Mouse (Mus musculus) CH12.LX (cell line): Measurements from ENCODE around the gene Ern1. TPM values are rescaled to one million over a fixed set of nuclear protein-coding genes. Genes with fewer than 3 reads are reported as not detected.

Experiments used
- DNase-seq: peaks from one replicate; pipeline ENCODE4 v3.0.0-alpha.2; 2013; ENCODE audit errors: extremely low read depth
- H3K27ac ChIP-seq: 2 replicates; pipeline ENCODE4 v1.5.1; 2012; ENCODE audit warnings: low read depth, mild to moderate bottlenecking, control low read depth, moderate library complexity; ENCODE audit not compliant: insufficient read depth
- H3K27me3 ChIP-seq: replicated peaks from 2 replicates; pipeline ENCODE3; 2012; ENCODE audit warnings: inconsistent platforms
- H3K36me3 ChIP-seq, 2 experiments: replicated peaks in 1 of 2; 2 replicates each; pipeline versions ENCODE3 to v1.6.1; 2012; ENCODE audit warnings: inconsistent platforms in 1 of 2, low read length in 1 of 2, mild to moderate bottlenecking in 1 of 2, mixed read lengths in 1 of 2, moderate library complexity in 1 of 2; ENCODE audit not compliant: control insufficient read depth in 1 of 2, insufficient read depth in 1 of 2
- H3K4me1 ChIP-seq, 2 experiments: 2 replicates each; pipeline ENCODE4 v1.6.1; 2012; ENCODE audit warnings: inconsistent platforms in 1 of 2, moderate library complexity in 1 of 2; ENCODE audit not compliant: insufficient read depth in 2 of 2, control insufficient read depth in 1 of 2
- H3K4me2 ChIP-seq: 2 replicates; pipeline ENCODE4 v1.6.1; 2012; ENCODE audit warnings: low read depth, mild to moderate bottlenecking, control low read depth; ENCODE audit not compliant: poor library complexity, insufficient read depth, severe bottlenecking
- H3K4me3 ChIP-seq, 3 experiments: fragments of 150-350 bp in 1 of 3; sonication (generic) in 1 of 3; replicated peaks in 1 of 3; 2 replicates each; pipeline versions ENCODE3 to v1.5.1; 2011 to 2012; ENCODE audit warnings: low read depth in 2 of 3, low read length in 2 of 3, mild to moderate bottlenecking in 2 of 3, moderate library complexity in 2 of 3, control low read depth in 1 of 3, improper control_type of control experiment in 1 of 3, inconsistent platforms in 1 of 3, mixed read lengths in 1 of 3; ENCODE audit not compliant: poor library complexity in 1 of 3
- H3K79me2 ChIP-seq: replicated peaks from 2 replicates; pipeline ENCODE4 v1.6.1; 2012; ENCODE audit warnings: mild to moderate bottlenecking, moderate library complexity; ENCODE audit not compliant: control insufficient read depth, poor library complexity, insufficient read depth, severe bottlenecking; ENCODE audit errors: extremely low read depth
- H3K9ac ChIP-seq: 2 replicates; pipeline ENCODE4 v1.6.1; 2012; ENCODE audit warnings: low read depth, mild to moderate bottlenecking, control low read depth, moderate library complexity; ENCODE audit not compliant: insufficient read depth
- H3K9me3 ChIP-seq: replicated peaks from 2 replicates; pipeline ENCODE3; 2012; ENCODE audit warnings: low read length, inconsistent platforms, mixed read lengths
- BHLHE40 ChIP-seq: IDR thresholded peaks from 2 replicates; pipeline ENCODE4 v1.6.1; 2011; ENCODE audit warnings: mild to moderate bottlenecking, low read depth, low read length, improper control_type of control experiment
- CHD1 ChIP-seq: IDR thresholded peaks from 2 replicates; pipeline ENCODE4 v1.6.1; 2012; ENCODE audit warnings: low read depth, low read length, improper control_type of control experiment, inconsistent platforms
- CHD2 ChIP-seq: IDR thresholded peaks from 2 replicates; pipeline ENCODE4 v1.6.1; 2011; ENCODE audit warnings: low read length, improper control_type of control experiment
- CTCF ChIP-seq, 2 experiments: IDR thresholded peaks in 1 of 2; conservative IDR thresholded peaks in 1 of 2; 2 replicates each; pipeline ENCODE4 v1.5.1; 2011 to 2012; ENCODE audit warnings: low read depth in 2 of 2, low read length in 2 of 2, improper control_type of control experiment in 1 of 2, inconsistent platforms in 1 of 2, mild to moderate bottlenecking in 1 of 2, moderate library complexity in 1 of 2
- E2F4 ChIP-seq: IDR thresholded peaks from 2 replicates; pipeline ENCODE4 v1.6.1; 2011; ENCODE audit warnings: low read depth, low read length, improper control_type of control experiment; ENCODE audit not compliant: insufficient replicate concordance
- ELF1 ChIP-seq: IDR thresholded peaks from 2 replicates; pipeline ENCODE4 v1.6.1; 2014; ENCODE audit warnings: low read depth, mild to moderate bottlenecking, inconsistent platforms, low read length, improper control_type of control experiment
- EP300 ChIP-seq: IDR thresholded peaks from 2 replicates; pipeline ENCODE4 v1.6.1; 2011; ENCODE audit warnings: low read length, improper control_type of control experiment
- ETS1 ChIP-seq: conservative IDR thresholded peaks from 2 replicates; pipeline ENCODE4 v1.6.1; 2012; ENCODE audit warnings: low read depth, mild to moderate bottlenecking, inconsistent platforms, low read length, improper control_type of control experiment, moderate library complexity
- GABPA ChIP-seq: IDR thresholded peaks from 2 replicates; pipeline ENCODE4 v1.6.1; 2012; ENCODE audit warnings: low read depth, low read length, improper control_type of control experiment, inconsistent platforms; ENCODE audit not compliant: insufficient replicate concordance
- HCFC1 ChIP-seq: IDR thresholded peaks from 2 replicates; pipeline ENCODE4 v1.6.1; 2012; ENCODE audit warnings: low read depth, mild to moderate bottlenecking, inconsistent platforms, low read length, improper control_type of control experiment
- IRF4 ChIP-seq: IDR thresholded peaks from 2 replicates; pipeline ENCODE4 v1.6.1; 2014; ENCODE audit warnings: low read depth, mild to moderate bottlenecking, inconsistent platforms, low read length, improper control_type of control experiment
- JUN ChIP-seq: IDR thresholded peaks from 2 replicates; pipeline ENCODE4 v1.6.1; 2011; ENCODE audit warnings: low read depth, mild to moderate bottlenecking, low read length, improper control_type of control experiment, moderate library complexity; ENCODE audit not compliant: insufficient read depth
- JUND ChIP-seq: conservative IDR thresholded peaks from 2 replicates; pipeline ENCODE4 v1.6.1; 2011; ENCODE audit warnings: low read depth, low read length, improper control_type of control experiment
- KAT2A ChIP-seq: IDR thresholded peaks from 2 replicates; pipeline ENCODE4 v1.6.1; 2012; ENCODE audit warnings: low read length, improper control_type of control experiment, inconsistent platforms; ENCODE audit not compliant: insufficient replicate concordance
- MAFK ChIP-seq: IDR thresholded peaks from 2 replicates; pipeline ENCODE4 v1.6.1; 2011; ENCODE audit warnings: low read length, improper control_type of control experiment; ENCODE audit not compliant: insufficient replicate concordance
- MAX ChIP-seq: IDR thresholded peaks from 2 replicates; pipeline ENCODE4 v1.6.1; 2011; ENCODE audit warnings: low read length, improper control_type of control experiment
- MAZ ChIP-seq: IDR thresholded peaks from 2 replicates; pipeline ENCODE4 v1.6.1; 2012; ENCODE audit warnings: low read depth, mild to moderate bottlenecking, inconsistent platforms, low read length, improper control_type of control experiment, moderate library complexity
- MEF2A ChIP-seq: IDR thresholded peaks from 2 replicates; pipeline ENCODE4 v1.6.1; 2014; ENCODE audit warnings: low read depth, mild to moderate bottlenecking, inconsistent platforms, low read length, improper control_type of control experiment, borderline replicate concordance
- MXI1 ChIP-seq: IDR thresholded peaks from 2 replicates; pipeline ENCODE4 v1.6.1; 2011; ENCODE audit warnings: mild to moderate bottlenecking, low read depth, low read length, improper control_type of control experiment
- MYC ChIP-seq: IDR thresholded peaks from 2 replicates; pipeline ENCODE4 v1.6.1; 2011; ENCODE audit warnings: low read depth, mild to moderate bottlenecking, improper control_type of control experiment, low read length
- POLR2A ChIP-seq: IDR thresholded peaks from 2 replicates; pipeline ENCODE4 v1.6.1; 2011; ENCODE audit warnings: low read depth, mild to moderate bottlenecking, improper control_type of control experiment, low read length
- POLR2AphosphoS2 ChIP-seq: IDR thresholded peaks from 2 replicates; pipeline ENCODE4 v1.6.1; 2011; ENCODE audit warnings: low read depth, low read length, improper control_type of control experiment
- RAD21 ChIP-seq: IDR thresholded peaks from 2 replicates; pipeline ENCODE4 v1.6.1; 2011; ENCODE audit warnings: low read depth, mild to moderate bottlenecking, low read length, improper control_type of control experiment, moderate library complexity
- RCOR1 ChIP-seq: conservative IDR thresholded peaks from 2 replicates; pipeline ENCODE4 v1.6.1; 2012; ENCODE audit warnings: low read depth, mild to moderate bottlenecking, inconsistent platforms, low read length, improper control_type of control experiment
- SIN3A ChIP-seq: IDR thresholded peaks from 2 replicates; pipeline ENCODE4 v1.6.1; 2012; ENCODE audit warnings: low read length, improper control_type of control experiment, inconsistent platforms
- SMC3 ChIP-seq: IDR thresholded peaks from 2 replicates; pipeline ENCODE4 v1.6.1; 2011; ENCODE audit warnings: low read depth, low read length, improper control_type of control experiment
- TBP ChIP-seq: conservative IDR thresholded peaks from 2 replicates; pipeline ENCODE4 v1.6.1; 2011; ENCODE audit warnings: low read depth, low read length, improper control_type of control experiment
- TCF12 ChIP-seq: IDR thresholded peaks from 2 replicates; pipeline ENCODE4 v1.6.1; 2014; ENCODE audit warnings: low read depth, mild to moderate bottlenecking, inconsistent platforms, low read length, improper control_type of control experiment
- UBTF ChIP-seq: IDR thresholded peaks from 2 replicates; pipeline ENCODE4 v1.6.1; 2012; ENCODE audit warnings: low read depth, mild to moderate bottlenecking, inconsistent platforms, low read length, improper control_type of control experiment, moderate library complexity
- USF1 ChIP-seq: IDR thresholded peaks from 2 replicates; pipeline ENCODE4 v1.6.1; 2014; ENCODE audit warnings: low read depth, mild to moderate bottlenecking, inconsistent platforms, low read length, improper control_type of control experiment
- USF2 ChIP-seq: conservative IDR thresholded peaks from 2 replicates; pipeline ENCODE4 v1.6.1; 2011; ENCODE audit warnings: low read depth, low read length, improper control_type of control experiment
- ZC3H11A ChIP-seq: IDR thresholded peaks from 2 replicates; pipeline ENCODE4 v1.6.1; 2012; ENCODE audit warnings: low read depth, mild to moderate bottlenecking, inconsistent platforms, low read length, improper control_type of control experiment
- ZKSCAN1 ChIP-seq: IDR thresholded peaks from 2 replicates; pipeline ENCODE4 v1.6.1; 2012; ENCODE audit warnings: low read depth, inconsistent platforms, low read length, improper control_type of control experiment, borderline replicate concordance
- ZMIZ1 ChIP-seq: IDR thresholded peaks from 2 replicates; pipeline ENCODE4 v1.6.1; 2012; ENCODE audit warnings: low read depth, mild to moderate bottlenecking, inconsistent platforms, low read length, improper control_type of control experiment
- dilution Hi-C: fragments of 300-500 bp; cut with MboI; formaldehyde crosslinking; loops from 2 replicates; pipeline ENCODE4 v1.14.3; 2020; ENCODE audit warnings: low sequenced_read_pairs; ENCODE audit not compliant: extremely low pct_unique_long_range_greater_than_20kb, extremely low pct_ligation_motif_present
- in situ Hi-C: fragments of 300-500 bp; cut with MboI; formaldehyde crosslinking; loops from 3 replicates; pipeline ENCODE4 v1.14.3; 2019; ENCODE audit warnings: low sequenced_read_pairs, low pct_ligation_motif_present, low pct_unique_long_range_greater_than_20kb, mixed read lengths
- polyA plus RNA-seq: library from polyadenylated mRNA; unstranded; fragments of >175 nt; gene quantifications from 2 replicates; pipeline ENCODE4 v1.2.1, GENCODE M21; 2012; ENCODE audit warnings: low read depth; ENCODE audit not compliant: insufficient read length
- total RNA-seq, 2 experiments: library from RNA; depleted of rRNA; stranded (reverse); fragments of 300-350 nt in 1 of 2; fragments of >200 nt in 1 of 2; gene quantifications; 2 replicates each; pipeline ENCODE4 v1.2.3; 2012 to 2014

Gene Ern1
- total and polyA plus RNA-seq, 3 experiments: 3.0 to 21.7 (median 7.7) TPM

DNA sequence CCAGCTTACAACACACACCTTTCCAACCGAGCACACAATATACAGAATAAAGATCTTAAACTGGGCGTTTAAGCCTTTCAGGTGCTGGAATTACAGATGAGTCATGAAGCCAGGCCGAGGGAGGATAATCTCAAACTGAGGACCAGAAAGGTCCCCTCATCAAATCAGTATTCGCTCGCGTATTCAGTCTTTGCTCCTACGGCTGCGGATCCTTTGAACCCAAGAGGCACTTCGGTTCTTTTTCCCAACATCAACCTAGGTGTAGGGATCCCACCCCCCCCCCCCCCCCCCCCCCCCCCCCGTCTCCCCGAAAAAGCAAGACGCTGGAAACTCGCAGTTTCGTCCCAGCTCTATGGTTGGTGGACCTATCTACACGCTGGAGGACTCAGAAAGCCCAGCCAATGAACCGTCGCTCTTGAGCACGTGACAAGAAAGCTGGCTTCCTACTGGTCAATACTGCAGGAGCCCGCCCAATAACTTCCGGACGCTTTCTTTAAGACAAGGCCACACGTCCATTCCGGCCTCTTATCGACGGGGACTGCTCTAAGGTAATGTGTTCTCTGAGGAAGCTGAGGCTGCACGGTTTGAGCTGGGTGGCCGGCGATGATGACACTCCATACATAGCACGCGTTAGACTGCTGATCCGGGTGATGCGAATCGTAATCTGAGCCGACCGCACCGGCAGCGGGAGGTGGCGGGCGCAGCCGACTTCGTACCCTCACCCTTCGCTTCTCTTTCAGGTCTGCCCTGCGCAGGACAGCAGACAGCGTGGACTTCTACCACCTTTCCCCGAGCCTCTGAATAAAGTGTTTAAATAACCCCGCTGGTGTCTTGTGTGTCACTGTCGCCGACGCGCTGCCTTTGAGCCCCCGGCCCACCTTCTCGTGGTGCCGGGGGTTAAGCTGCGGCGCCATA, 13.0 kb upstream of the Ern1 start (continued):
- TF ChIP-seq MAX: peak; percentile 99
- no peak for TF ChIP-seq EP300
- peak; percentile 71 for TF ChIP-seq GABPA
- peak; percentile 78 for TF ChIP-seq ELF1
- peak; percentile 88; the same call in 1 of the 2 replicates for TF ChIP-seq RCOR1
- TF ChIP-seq USF1: peak; percentile 96
- TF ChIP-seq TBP: peak; percentile 99
- no peak for TF ChIP-seq JUND
- no peak for TF ChIP-seq CTCF (conservative IDR thresholded peaks at IDR 0.05 in 1 of 2, IDR thresholded peaks at IDR 0.05 in 1 of 2; ENCODE audit: low read depth in 2 of 2, low read length in 2 of 2)
- TF ChIP-seq ZC3H11A: no peak
- TF ChIP-seq SMC3: peak; percentile 4; the same call in 1 of the 2 replicates
- no peak for TF ChIP-seq RAD21
- peak; percentile 98 for TF ChIP-seq USF2
- peak; percentile 89 for TF ChIP-seq CHD2
- no peak for TF ChIP-seq MAFK
- TF ChIP-seq UBTF: no peak
- TF ChIP-seq IRF4: peak; percentile 66
- TF ChIP-seq ZKSCAN1: no peak
- peak; percentile 87 for TF ChIP-seq HCFC1
- TF ChIP-seq MYC: peak; percentile 92
- no peak; the same call in 1 of the 2 replicates for TF ChIP-seq CHD1
- TF ChIP-seq KAT2A: peak; percentile 90
- TF ChIP-seq TCF12: peak; percentile 99

GRCm38 (mm10) chr11:106498739-106499379, 11.2 kb upstream of the Ern1 start:
- peaks cover 12 to 40% of the 10 kb centered on the region in 2 experiments for H3K4me1 ChIP-seq
- no peak overlapping the region for H3K27ac ChIP-seq
- H3K9ac ChIP-seq: no peak overlapping the region
- dilution Hi-C loops (no loop called here), in situ Hi-C loops (loop anchor here (10.0 kb wide), 1 partner anchor 174 kb away; no protein-coding TSS in a partner anchor)
- H3K4me3 ChIP-seq: no peak overlapping the region
- no peak for DNase-seq
- H3K79me2 ChIP-seq: no peaks in the 10 kb centered on the region
- H3K9me3 ChIP-seq: no peaks in the 10 kb centered on the region
- peaks cover 0 to 6% of the 10 kb centered on the region in 2 experiments for H3K36me3 ChIP-seq
- H3K27me3 ChIP-seq: no peaks in the 10 kb centered on the region
- peak overlapping the region; percentile 45 for H3K4me2 ChIP-seq
- TF ChIP-seq MAX (no peak), HCFC1 (no peak), GABPA (no peak), ZMIZ1 (no peak), SIN3A (no peak), JUND (no peak), TBP (no peak), BHLHE40 (peak; percentile 49; the same call in 1 of the 2 replicates), MXI1 (no peak; the same call in 1 of the 2 replicates), MYC (no peak), MAZ (no peak), CHD2 (peak; percentile 59), JUN (no peak), MEF2A (no peak), ETS1 (no peak), IRF4 (peak; percentile 76), POLR2AphosphoS2 (no peak), E2F4 (no peak), EP300 (peak; percentile 46), RAD21 (no peak), POLR2A (no peak)
